Mouse (Mus musculus) kidney, embryonic 15.5 days (tissue): ENCODE results near the gene Lce6a. TPM values are rescaled to one million over a fixed set of nuclear protein-coding genes. Genes with fewer than 3 reads are reported as not detected.

Source experiments
- ATAC-seq: fragments of 200-750 bp; cut with Nextera tagmentation; replicated peaks from 2 replicates; pipeline ENCODE4 v1.8.0; 2017; ENCODE audit warnings: moderate TSS enrichment; ENCODE audit not compliant: low FRiP score
- H3K27ac ChIP-seq: fragments of 300-500 bp; sonication (generic); 2 replicates; pipeline ENCODE4 v1.5.1; 2015; ENCODE audit warnings: mild to moderate bottlenecking, inconsistent platforms
- H3K27me3 ChIP-seq: fragments of 300-500 bp; sonication (generic); 2 replicates; pipeline ENCODE4 v1.6.1; 2015; ENCODE audit warnings: inconsistent platforms
- H3K36me3 ChIP-seq: fragments of 300-500 bp; sonication (generic); 2 replicates; pipeline ENCODE4 v1.6.1; 2015; ENCODE audit warnings: inconsistent platforms
- H3K4me1 ChIP-seq: fragments of 300-500 bp; sonication (generic); 2 replicates; pipeline ENCODE4 v1.6.1; 2015; ENCODE audit warnings: inconsistent platforms
- H3K4me2 ChIP-seq: fragments of 300-500 bp; sonication (generic); 2 replicates; pipeline ENCODE4 v1.6.1; 2015; ENCODE audit warnings: moderate library complexity, mild to moderate bottlenecking, inconsistent platforms
- H3K4me3 ChIP-seq: fragments of 300-500 bp; sonication (generic); replicated peaks from 2 replicates; pipeline ENCODE4 v1.5.1; 2015; ENCODE audit warnings: mild to moderate bottlenecking, inconsistent platforms
- H3K9ac ChIP-seq: fragments of 300-500 bp; sonication (generic); 2 replicates; pipeline ENCODE4 v1.6.1; 2015; ENCODE audit warnings: mild to moderate bottlenecking, inconsistent platforms
- H3K9me3 ChIP-seq: fragments of 300-500 bp; sonication (generic); replicated peaks from 2 replicates; pipeline ENCODE4 v1.6.1; 2016; ENCODE audit warnings: inconsistent platforms
- WGBS: fragments of 180-500 bp; shearing (Covaris S2); methylation state at CpG from one replicate; pipeline ENCODE4 v1.1.7; 2015; ENCODE audit warnings: mixed read lengths; 5-methylcytosine and 5-hydroxymethylcytosine counted together
- polyA plus RNA-seq: library from polyadenylated mRNA; unstranded; fragments of >200 nt; fragmentation: Nextera tagmentation; extraction: Ambion mirVana; gene quantifications from 2 replicates; pipeline ENCODE4 v1.2.1, GENCODE M21; 2015

Gene Lce6a
- not detected in 2 replicates for polyA plus RNA-seq

DNA sequence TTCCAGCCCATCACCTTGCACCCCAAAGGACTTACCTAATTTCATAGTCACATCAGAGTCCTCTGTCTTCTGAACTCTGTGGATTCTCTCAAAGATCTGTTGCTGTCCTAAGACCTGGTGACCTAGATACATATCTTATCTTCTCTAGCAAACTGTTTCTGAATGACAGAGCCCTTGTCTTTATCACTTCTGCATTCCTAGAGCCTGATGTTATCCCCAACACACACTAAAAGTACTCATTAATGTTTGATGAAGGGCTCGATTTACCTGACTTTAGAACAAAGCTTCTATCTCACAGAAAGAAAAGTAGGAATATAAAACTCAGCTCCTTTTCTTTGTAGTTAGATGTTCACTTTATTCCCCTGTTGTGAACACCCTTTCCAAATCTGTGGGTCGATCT, at the start of gene Lce6a:
Lce6a (minus strand) TSS at position 101 of the 400 bp plus-strand sequence.
- no peak within 1 kb of the TSS for H3K9ac ChIP-seq
- no peaks in the 10 kb centered on the region for H3K36me3 ChIP-seq
- WGBS = 79% methylated on average over 2 of the region's 2 CpGs
- ATAC-seq = no peak
- no peaks in the 10 kb centered on the region for H3K9me3 ChIP-seq
- H3K27me3 ChIP-seq = no peaks in the 10 kb centered on the region
- H3K4me1 ChIP-seq = no peaks in the 10 kb centered on the region
- no peak within 1 kb of the TSS for H3K4me2 ChIP-seq
- no peak within 1 kb of the TSS for H3K4me3 ChIP-seq
- no peak within 1 kb of the TSS for H3K27ac ChIP-seq

GRCm38 (mm10) chr3:92670215-92670614, 48.8 kb upstream of the Lce6a start, which contains the start of gene Lce1a2:
Gene Lce1a2, minus strand, starts transcription at chr3:92670315.
- no peak within 1 kb of the TSS for H3K27ac ChIP-seq
- H3K4me1 ChIP-seq = no peaks in the 10 kb centered on the region
- H3K9ac ChIP-seq = no peak within 1 kb of the TSS
- no peaks in the 10 kb centered on the region for H3K9me3 ChIP-seq
- no peaks in the 10 kb centered on the region for H3K27me3 ChIP-seq
- no peak within 1 kb of the TSS for H3K4me2 ChIP-seq
- H3K4me3 ChIP-seq = no peak within 1 kb of the TSS
- H3K36me3 ChIP-seq = no peaks in the 10 kb centered on the region
- ATAC-seq = no peak

GRCm38 (mm10) chr3:92656826-92657225, 35.4 kb upstream of the Lce6a start, which contains the start of gene Lce1b:
Gene Lce1b, minus strand, starts transcription at chr3:92656926.
- H3K9ac ChIP-seq = no peak within 1 kb of the TSS
- H3K9me3 ChIP-seq = no peaks in the 10 kb centered on the region
- no peak within 1 kb of the TSS for H3K4me3 ChIP-seq
- no peak within 1 kb of the TSS for H3K4me2 ChIP-seq
- no peaks in the 10 kb centered on the region for H3K4me1 ChIP-seq
- no peaks in the 10 kb centered on the region for H3K27me3 ChIP-seq
- no peak within 1 kb of the TSS for H3K27ac ChIP-seq
- H3K36me3 ChIP-seq = no peaks in the 10 kb centered on the region
- no peak for ATAC-seq

DNA sequence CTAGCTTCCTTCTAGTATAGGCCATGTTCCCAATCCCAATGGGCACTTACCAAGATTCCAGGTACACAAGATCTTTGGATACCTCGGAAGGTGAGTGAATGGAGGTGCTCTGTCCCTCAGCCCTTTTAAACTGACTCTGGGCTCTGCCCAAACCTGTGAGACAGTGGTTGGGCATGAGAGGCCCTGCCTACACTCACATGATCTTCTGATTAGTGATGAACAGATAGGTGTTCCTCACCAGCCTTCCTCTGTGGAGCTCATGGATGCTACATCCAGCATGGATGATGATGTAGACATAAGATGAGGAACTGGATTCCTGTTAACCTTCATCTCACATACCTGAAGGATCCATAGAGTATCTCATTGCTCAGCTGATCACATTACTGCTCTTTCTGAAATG, 26.7 kb upstream of the Lce6a start, which contains the start of gene Lce1a1:
Lce1a1 (minus strand) TSS at position 101 of the 400 bp plus-strand sequence.
- H3K4me3 ChIP-seq = no peak within 1 kb of the TSS
- H3K36me3 ChIP-seq = no peaks in the 10 kb centered on the region
- H3K9me3 ChIP-seq = no peaks in the 10 kb centered on the region
- H3K27ac ChIP-seq = no peak within 1 kb of the TSS
- no peaks in the 10 kb centered on the region for H3K27me3 ChIP-seq
- H3K4me1 ChIP-seq = no peaks in the 10 kb centered on the region
- no peak within 1 kb of the TSS for H3K9ac ChIP-seq
- H3K4me2 ChIP-seq = no peak within 1 kb of the TSS
- no peak for ATAC-seq
- 97% methylated on average over 1 of the region's 1 CpGs for WGBS

- whole genome bisulfite sequencing = 88% methylated on average over 15 of the region's 15 CpGs
- no peak for ATAC-seq
Measured at GRCm38 (mm10) chr3:92639854-92640253, 18.4 kb upstream of the Lce6a start.

GRCm38 (mm10) chr3:92638653-92638991, 17.2 kb upstream of the Lce6a start:
- Histone ChIP-seq H3K9me3 (no peaks in the 10 kb centered on the region), H3K27ac (no peak overlapping the region), H3K4me3 (no peak overlapping the region), H3K27me3 (no peaks in the 10 kb centered on the region), H3K9ac (no peak overlapping the region), H3K4me2 (no peak overlapping the region), H3K4me1 (no peaks in the 10 kb centered on the region), H3K36me3 (no peaks in the 10 kb centered on the region)
- 69% methylated on average over 3 of the region's 3 CpGs for WGBS
- no peak for ATAC-seq

More at GRCm38 (mm10) chr3:92639854-92640253, 18.4 kb upstream of the Lce6a start:
- Histone ChIP-seq H3K4me2 (no peak overlapping the region), H3K27ac (no peak overlapping the region), H3K27me3 (no peaks in the 10 kb centered on the region), H3K36me3 (no peaks in the 10 kb centered on the region), H3K4me3 (no peak overlapping the region), H3K4me1 (no peaks in the 10 kb centered on the region), H3K9me3 (no peaks in the 10 kb centered on the region), H3K9ac (no peak overlapping the region)

DNA sequence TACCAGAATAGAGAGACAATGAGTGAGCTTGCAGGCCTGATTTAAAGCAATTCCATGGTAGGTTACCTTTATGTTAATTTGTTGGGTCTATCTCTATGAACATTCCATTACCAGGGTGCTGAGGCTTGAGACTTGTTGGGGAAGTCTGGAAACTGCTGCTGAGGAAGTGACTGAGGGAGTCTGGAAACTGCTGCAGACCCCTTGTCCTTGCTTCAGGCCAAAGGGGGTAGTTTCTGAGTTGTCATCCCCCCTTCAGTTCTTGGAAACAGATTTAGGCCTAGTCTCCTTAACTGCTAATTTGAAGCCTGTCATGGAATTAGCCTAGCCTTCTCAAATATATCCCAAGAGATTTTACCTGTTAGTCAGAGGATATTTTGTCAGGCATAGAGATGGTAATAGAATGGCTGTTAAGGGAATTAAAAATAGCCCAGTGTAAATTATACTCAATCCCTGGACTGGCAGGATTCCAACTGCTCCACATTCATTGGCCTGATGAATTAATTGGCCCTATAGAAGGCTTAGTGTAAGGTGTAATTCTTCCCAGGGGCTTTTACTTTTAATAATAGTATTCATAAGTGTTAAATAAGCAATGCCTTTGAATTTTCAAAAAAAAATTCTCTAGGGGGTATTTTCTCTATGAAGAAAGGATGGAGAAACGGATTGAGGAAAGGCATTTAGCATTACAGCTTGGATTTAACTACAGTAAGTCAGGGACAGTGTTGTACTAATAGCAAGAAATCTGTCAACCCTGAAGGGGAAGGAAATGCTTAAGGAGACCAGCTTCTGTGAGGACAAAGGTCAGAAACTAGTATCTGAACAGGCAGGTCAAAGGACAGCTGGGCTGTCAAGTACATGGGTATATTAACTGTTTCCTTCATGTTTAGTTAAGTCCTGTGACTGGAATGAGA, 16.5 kb upstream of the Lce6a start:
- 35% methylated on average over 1 of the region's 1 CpGs for WGBS
- Histone ChIP-seq H3K4me3 (no peak overlapping the region), H3K4me1 (no peaks in the 10 kb centered on the region), H3K9ac (no peak overlapping the region), H3K27ac (no peak overlapping the region), H3K4me2 (no peak overlapping the region), H3K36me3 (no peaks in the 10 kb centered on the region), H3K9me3 (no peaks in the 10 kb centered on the region), H3K27me3 (no peaks in the 10 kb centered on the region)
- no peak; the same call in 1 of the 2 replicates for ATAC-seq

DNA sequence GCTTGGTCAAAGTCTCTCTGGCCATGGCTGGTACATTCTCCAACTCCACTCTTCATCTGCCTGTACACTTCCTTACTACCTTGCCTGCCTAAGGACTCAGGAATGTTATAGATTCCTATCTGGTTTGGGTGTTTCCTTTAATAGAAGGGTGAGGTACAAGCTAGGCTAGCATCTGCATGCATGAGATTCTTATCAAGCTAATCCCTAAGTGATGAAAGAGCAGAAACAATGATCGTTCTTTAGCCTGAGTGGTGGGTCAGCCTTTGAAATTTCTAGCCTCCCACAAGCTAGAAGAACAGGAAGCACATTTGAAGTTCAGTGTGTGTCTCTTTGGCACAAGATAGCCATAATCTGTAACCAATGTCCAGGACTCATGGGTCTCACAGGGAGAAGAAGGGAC, 11.7 kb downstream of the Lce6a start:
- WGBS = 66% methylated on average over 1 of the region's 1 CpGs
- H3K4me1 ChIP-seq = no peaks in the 10 kb centered on the region
- H3K27ac ChIP-seq = no peak overlapping the region
- H3K9ac ChIP-seq = no peak overlapping the region
- no peaks in the 10 kb centered on the region for H3K36me3 ChIP-seq
- H3K9me3 ChIP-seq = no peaks in the 10 kb centered on the region
- H3K27me3 ChIP-seq = no peaks in the 10 kb centered on the region
- H3K4me2 ChIP-seq = no peak overlapping the region
- ATAC-seq = no peak
- no peak overlapping the region for H3K4me3 ChIP-seq

GRCm38 (mm10) chr3:92607392-92607791, 14.1 kb downstream of the Lce6a start, which contains the start of gene 2210017I01Rik:
Gene 2210017I01Rik, minus strand, starts transcription at chr3:92607492.
- H3K4me3 ChIP-seq = no peak within 1 kb of the TSS
- H3K27ac ChIP-seq = no peak within 1 kb of the TSS
- H3K9me3 ChIP-seq = no peaks in the 10 kb centered on the region
- H3K9ac ChIP-seq = no peak within 1 kb of the TSS
- no peaks in the 10 kb centered on the region for H3K36me3 ChIP-seq
- ATAC-seq = no peak
- H3K4me1 ChIP-seq = no peaks in the 10 kb centered on the region
- no peaks in the 10 kb centered on the region for H3K27me3 ChIP-seq
- no peak within 1 kb of the TSS for H3K4me2 ChIP-seq

- WGBS = 58% methylated on average over 1 of the region's 1 CpGs
- H3K4me2 ChIP-seq = no peak overlapping the region
- H3K4me3 ChIP-seq = no peak overlapping the region
- no peaks in the 10 kb centered on the region for H3K27me3 ChIP-seq
- ATAC-seq = no peak
- no peak overlapping the region for H3K27ac ChIP-seq
- no peaks in the 10 kb centered on the region for H3K9me3 ChIP-seq
- H3K36me3 ChIP-seq = no peaks in the 10 kb centered on the region
- no peak overlapping the region for H3K9ac ChIP-seq
- H3K4me1 ChIP-seq = no peaks in the 10 kb centered on the region
Measured at GRCm38 (mm10) chr3:92602169-92602568, 19.3 kb downstream of the Lce6a start.

DNA sequence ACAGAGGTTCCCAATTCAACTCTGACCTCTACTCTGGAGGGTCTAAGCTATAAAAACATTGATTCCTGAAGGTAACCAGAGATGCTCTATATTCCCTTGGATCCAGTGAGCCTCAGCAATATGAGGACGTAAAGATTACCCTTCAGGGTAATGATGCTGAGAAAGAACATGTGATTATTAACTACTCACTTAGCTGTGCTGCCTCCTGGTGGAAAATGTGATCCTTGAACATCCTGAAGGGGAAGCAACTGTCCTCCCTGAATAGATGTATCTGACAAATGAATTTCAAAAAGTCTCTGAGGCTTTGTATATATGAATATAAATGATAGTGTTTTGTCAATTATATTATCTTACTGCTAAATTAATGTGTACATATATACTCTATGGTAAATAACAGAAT, 21.0 kb downstream of the Lce6a start:
- H3K9me3 ChIP-seq = no peaks in the 10 kb centered on the region
- no peak overlapping the region for H3K4me2 ChIP-seq
- no peak overlapping the region for H3K27ac ChIP-seq
- ATAC-seq = no peak
- no peaks in the 10 kb centered on the region for H3K36me3 ChIP-seq
- 27% methylated on average over 1 of the region's 1 CpGs for WGBS
- no peaks in the 10 kb centered on the region for H3K4me1 ChIP-seq
- no peaks in the 10 kb centered on the region for H3K27me3 ChIP-seq
- H3K4me3 ChIP-seq = no peak overlapping the region
- H3K9ac ChIP-seq = no peak overlapping the region

- H3K4me2 ChIP-seq = no peak overlapping the region
- no peaks in the 10 kb centered on the region for H3K27me3 ChIP-seq
- no peaks in the 10 kb centered on the region for H3K4me1 ChIP-seq
- no peak for ATAC-seq
- H3K9ac ChIP-seq = no peak overlapping the region
- H3K27ac ChIP-seq = no peak overlapping the region
- no peaks in the 10 kb centered on the region for H3K36me3 ChIP-seq
- H3K4me3 ChIP-seq = no peak overlapping the region
- H3K9me3 ChIP-seq = no peaks in the 10 kb centered on the region
Measured at GRCm38 (mm10) chr3:92599973-92600372, 21.5 kb downstream of the Lce6a start.

GRCm38 (mm10) chr3:92598429-92598828, 23.0 kb downstream of the Lce6a start:
- Histone ChIP-seq H3K4me2 (no peak overlapping the region), H3K9me3 (no peaks in the 10 kb centered on the region), H3K4me1 (no peaks in the 10 kb centered on the region), H3K36me3 (no peaks in the 10 kb centered on the region), H3K4me3 (no peak overlapping the region), H3K27me3 (no peaks in the 10 kb centered on the region), H3K9ac (no peak overlapping the region), H3K27ac (no peak overlapping the region)
- no peak for ATAC-seq
- WGBS = 86% methylated on average over 2 of the region's 2 CpGs
